Mouse (Mus musculus): ENCODE measurements at regions not wholly inside any gene's neighbourhood (a gene's known extent, or its start where the extent isn't known, plus 50 kb on each side); places are given as distances from the start of the nearest gene placed in this dataset. TPM values are rescaled to one million over a fixed set of nuclear protein-coding genes. Genes with fewer than 3 reads are reported as not detected.

Small RNAs in the stretch of these regions (microRNA-seq; reads per million reads assigned to microRNA genes)
- not detected for gene Mir6344

All from heart, embryonic 13.5 days (tissue).